Mouse (Mus musculus) adrenal gland, postnatal 25 days (tissue): ENCODE data around the gene Clstn1. TPM values are rescaled to one million over a fixed set of nuclear protein-coding genes. Genes with fewer than 3 reads are reported as not detected.
"Not testable (repeated sequence)": the region's sequence is repeated elsewhere in the genome, so short reads cannot be mapped to it uniquely, and the experiment has no call there.

Experiments used
- DNase-seq: peaks from one replicate; pipeline ENCODE4 v3.0.0; 2021; ENCODE audit warnings: mixed read lengths
- total RNA-seq: library from RNA; stranded (reverse); gene quantifications from 2 replicates; pipeline ENCODE4 v1.2.3, GENCODE M21; 2021

Gene Clstn1
- total RNA-seq, 1 experiment from 2014 or later = 83.9 TPM

DNA sequence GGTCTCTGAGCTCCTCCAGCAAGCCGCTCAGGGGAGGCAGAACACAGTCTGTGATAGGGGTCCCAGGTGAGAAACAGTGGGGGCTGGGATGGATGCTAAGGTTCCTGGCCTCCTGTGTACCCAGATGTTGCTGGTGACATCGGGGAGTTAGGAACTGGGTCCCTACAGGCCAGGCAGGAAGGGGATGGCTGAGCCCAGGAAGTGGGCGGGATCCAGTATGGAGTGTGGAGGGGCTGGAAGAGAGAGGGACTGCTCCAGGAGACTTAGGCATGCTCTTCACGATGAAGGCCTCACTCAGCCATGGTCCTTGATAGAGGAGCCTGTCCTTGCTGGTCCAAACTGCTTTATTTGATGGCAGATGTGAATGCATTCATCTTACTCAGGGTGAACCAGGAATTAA lies 13.9 kb downstream of the Clstn1 start:
- DNase-seq = no peak

DNA sequence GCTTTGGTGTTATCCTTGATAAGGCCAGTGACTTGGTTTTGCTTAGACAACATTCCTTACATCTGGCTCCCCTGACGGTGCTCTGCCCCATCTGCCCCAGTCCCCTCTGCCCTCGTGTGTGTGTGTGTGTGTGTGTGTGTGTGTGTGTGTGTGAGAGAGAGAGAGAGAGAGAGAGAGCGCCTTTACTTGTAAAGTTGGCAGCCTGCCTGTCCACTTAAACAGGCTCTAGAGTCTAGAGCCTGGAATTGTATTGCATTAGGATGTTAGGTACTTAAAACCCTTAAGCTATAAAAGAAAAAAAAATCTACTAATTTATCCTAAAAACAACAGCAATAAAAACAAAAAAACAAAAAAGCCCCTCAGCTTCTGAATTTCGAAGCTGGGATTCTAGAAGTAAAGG lies 15.2 kb downstream of the Clstn1 start:
- no peak for DNase-seq

DNA sequence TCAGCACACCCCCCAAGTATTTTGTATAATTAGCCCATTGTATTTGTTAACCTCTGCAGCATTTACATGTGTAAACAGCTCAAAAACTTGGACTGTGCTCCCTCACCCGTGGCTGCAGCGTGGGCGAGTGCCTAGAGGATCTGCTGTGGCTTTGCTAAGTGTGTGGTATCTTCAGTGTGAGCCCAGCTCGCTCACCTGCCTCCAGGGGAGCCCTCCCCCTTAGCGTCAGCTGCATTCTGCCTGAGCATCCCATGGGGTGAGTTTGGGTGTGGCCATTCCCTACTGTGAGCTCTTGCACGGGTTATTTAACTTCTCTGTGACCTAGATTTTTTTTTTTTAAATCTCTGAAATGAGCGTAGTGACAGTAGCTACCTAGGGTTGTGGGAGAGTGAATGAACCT lies 16.0 kb downstream of the Clstn1 start:
- DNase-seq = no peak

DNA sequence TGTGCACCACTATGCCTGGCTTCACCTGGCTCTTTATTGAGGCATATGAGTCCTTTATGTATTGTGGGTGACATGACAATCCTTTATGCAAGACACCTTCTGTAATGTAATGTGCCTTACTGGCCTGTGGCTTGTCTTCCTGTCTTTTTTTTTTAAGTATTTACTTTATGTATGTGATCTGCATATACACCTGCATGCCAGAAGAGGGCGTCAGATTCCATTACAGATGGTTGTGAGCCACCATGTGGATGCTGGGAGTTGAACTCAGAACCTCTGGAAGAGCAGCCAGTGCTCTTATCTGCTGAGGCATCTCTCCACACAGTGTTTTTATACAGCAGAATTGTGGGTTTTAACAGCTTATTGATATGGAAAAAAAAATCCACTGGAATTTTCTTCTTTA lies 17.6 kb downstream of the Clstn1 start:
- no peak for DNase-seq

DNA sequence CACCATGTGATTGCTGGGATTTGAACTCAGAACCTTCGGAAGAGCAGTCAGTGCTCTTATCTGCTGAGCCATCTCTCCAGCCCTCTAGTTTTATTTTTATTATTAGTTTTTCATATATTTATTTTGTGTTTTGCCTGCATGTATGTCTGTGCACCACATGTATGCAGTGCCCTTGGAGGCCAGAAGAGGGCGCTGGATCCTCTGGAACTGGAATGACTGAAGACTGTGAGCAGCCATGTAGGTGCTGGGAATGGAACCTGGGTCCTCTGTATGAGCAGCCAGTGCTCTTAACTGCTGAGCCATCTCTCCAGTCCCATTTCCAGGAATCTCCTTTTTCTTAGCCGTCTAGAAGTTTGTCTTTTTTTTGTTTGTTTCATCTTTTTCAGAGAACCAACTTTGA lies 18.2 kb downstream of the Clstn1 start:
- DNase-seq = no peak

DNA sequence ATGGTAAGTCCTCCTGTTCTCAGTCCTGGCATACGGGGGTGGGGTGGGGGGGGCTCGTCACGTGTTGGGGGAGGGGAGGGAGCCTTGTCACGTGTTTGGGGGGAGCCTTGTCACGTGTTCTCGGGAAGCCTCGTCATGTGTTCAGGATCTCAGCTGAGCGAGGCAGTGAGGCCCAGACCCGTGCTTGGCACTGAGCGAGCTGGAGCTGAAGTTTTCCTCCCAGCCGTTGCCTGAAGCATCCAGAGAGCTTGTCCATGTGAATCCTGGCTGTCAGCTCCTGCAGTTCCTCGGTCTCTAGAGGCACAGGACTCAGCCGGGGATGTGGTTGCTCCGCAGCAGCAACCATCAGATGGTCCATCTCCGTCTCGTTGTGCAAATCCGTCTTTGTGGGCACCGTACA lies 19.8 kb downstream of the Clstn1 start:
- DNase-seq = no peak

DNA sequence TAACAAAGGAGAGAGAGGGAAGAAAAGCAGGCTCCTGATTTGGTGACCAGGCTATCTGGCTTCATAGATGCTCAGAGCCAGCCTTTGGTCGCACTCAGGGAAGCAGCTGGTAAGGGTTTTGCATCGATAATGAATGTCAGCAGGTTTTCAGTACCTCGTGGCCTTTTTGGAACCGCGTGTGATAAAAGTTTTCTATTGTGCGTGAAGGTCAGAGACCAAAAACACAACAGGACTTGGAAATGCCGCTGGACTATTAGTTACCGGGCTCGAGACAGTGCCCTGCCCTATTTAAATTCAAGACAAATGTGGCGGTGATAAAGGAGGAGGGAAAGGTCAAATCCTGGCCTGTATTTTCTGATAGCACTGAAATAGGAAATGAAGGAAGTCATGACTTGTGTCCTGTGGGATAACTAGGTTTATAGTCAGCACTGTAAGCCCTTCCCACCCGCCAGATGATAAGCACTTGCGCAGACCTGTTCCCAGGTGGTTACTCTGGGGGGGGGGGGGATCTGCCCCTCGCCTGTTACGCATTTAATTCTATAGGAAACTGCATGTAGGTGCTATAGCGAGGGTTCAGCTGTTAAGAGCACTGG lies 20.6 kb downstream of the Clstn1 start:
- DNase-seq = no peak

DNA sequence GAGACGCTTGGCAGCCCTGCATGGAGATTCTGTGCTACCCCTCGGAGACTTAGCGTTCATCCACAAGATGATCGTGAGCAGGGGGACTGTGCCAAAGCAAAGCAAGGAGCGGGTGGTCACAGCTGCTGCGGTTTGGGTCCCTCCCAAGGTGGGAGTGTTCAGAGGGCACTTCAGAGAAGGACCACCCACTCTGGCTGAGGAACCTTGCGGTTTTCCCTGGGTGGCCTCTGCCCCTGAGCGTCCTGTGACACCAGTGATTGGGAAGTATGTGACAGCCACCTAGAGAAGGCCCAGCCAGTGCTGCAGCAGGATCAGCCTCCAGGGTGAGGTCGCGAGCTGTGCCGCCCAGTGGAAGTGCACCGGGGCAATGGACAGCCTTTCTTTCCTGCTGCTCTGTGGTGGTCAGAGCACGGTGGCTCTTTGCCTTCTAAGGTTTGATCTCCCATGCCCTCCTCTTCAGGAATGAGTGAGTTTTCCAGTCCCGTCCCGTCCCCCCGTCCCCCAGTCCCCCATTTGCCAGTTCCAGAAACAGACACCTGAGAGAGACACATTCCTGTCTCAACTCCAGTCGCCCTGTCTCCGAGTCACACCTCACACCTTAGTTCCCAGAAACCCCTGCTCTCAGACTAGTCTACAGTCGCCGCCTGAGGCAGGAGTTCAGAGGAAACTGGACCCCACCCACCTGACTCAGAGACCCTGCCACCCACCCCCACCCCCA lies 21.5 kb downstream of the Clstn1 start:
- DNase-seq = no peak

DNA sequence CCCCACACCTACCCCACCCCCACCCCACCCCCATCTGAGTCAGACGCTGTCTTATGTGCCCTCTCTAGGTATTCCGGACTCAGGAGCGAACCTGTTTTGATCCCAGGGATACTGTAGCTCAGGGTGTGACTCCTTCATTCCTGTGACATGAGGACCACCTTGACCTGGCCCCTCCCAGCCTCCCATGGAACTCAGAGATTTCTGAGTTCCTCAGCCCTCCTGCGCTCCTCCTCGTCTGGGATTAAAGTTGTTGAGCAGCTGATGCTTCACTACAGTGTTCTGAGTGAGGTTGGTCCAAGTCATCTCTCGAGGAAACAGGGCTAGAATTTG lies 22.0 kb downstream of the Clstn1 start:
- no peak for DNase-seq

DNA sequence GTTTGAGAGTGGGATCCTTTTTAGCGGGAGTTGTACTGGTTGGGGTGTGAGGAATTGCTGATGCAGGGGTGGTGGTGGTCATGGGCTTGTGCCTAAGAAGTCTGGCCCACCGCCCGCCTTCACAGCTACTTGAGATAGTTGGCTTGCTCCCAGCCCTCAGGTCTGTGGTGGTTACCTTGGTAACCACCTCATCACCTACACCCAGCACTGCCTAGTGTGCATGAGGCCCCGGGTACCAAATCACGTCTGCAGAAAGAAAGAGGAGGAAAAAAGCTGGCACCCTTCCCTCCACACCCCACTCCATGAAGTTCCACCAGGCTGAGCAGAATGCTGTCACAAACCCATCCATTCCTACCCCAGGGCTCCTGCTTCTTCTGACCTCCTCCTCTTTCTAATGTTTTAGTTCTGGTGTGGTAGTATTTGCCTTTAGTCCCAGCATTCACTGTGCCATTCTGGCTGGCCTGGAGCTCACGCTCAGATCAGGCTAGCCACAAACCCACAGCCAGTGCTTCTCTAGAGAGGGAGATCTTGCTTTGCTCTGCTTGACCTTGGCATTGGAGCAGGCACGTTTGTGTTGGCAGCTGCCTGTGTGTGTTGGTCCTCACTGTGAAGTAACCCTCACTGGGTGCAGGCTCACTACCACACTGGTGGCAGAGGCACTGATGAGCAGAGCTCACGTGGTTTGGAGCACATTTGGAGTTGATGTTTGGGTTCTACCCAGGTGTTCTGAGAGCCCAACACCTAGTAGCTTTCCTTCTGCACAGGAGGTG lies 23.2 kb downstream of the Clstn1 start:
- DNase-seq = peak; percentile 24

DNA sequence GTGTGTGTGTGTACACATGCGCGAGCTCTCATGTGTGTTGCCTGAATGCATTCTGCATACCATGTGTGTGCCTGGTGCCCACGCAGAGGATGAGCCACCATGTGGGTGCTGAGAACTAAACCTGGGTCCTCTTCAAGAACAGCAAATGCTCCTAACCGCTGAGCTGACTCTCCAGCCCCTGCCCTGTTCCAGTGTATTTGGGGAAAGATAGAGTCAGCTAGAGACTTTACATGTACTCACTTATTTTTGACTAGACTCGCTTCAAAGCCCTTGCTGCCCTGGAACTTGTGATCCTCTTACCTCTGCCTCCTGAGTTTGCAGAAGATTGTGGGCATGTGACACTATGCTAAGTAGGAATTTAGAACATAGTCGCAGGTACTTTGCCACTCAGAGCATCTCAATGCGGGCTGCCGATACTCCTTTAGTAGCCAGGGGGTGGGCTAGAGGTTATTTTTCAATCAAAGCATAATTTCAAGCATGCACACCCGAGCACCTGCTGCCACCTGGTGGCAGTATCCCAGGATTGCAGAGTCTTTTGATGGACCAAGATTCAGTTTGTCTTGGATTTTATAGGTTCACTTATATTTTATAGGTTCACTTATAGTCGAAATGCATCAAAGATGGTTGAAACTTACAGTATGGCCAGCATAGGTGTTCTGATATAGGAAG lies 25.2 kb downstream of the Clstn1 start:
- peak; percentile 42 for DNase-seq

DNA sequence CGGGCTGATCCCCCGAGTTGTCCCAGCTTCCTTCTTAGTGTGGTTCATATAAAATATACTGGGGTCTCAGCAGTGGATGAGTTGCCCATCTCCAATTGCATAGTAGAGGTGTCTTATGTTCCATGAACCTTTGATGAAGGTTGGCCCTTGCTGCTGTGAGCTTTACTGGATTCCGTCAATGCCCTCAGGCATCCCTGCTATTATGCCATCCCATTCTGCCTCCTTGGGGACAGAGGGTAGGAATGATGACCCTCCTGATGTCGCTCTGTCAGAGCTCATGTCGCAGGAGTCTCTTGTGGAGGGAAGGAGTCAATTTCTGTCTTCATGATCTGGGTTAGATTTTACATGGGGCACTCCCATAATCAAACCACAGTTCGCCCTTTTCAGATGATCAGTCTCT lies 27.2 kb downstream of the Clstn1 start:
- not testable (repeated sequence) for DNase-seq

DNA sequence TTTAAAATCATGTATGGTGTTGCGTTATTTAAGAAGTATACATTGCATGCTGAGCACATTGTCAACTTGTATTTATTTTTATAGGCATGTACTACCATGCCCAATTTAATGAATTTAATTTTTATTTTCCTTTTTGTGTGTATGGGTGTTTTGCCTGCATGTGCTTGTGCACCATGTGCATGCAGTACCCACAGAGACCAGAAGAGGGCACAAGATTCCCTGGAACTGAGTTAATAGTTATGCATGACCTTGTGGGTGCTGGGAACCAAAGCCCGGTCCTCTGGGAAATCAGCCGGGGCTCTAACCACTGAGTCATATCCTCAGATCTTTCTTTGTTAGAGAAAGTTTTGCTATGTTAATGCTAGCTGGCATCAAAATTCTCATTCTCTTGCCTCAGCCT lies 28.6 kb downstream of the Clstn1 start:
- no peak for DNase-seq

DNA sequence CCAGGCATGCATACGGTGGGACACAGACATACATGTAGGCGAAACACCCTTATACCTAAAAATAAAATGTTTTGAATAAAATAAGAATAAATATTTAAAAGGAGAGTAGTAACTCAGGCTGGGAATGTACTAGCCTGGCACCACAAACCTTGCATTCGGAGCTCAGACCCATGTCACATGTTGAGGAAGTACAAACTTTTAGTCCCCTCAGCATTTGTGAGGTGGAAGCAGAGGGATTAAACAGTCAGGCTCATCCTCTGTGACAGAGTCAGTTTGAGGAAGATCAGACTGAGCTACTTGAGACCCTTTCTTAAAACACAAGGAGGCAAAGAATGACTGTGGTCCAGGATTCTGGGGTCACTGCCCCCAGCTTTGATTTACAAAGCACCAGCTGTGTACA lies 30.7 kb downstream of the Clstn1 start:
- not testable (repeated sequence) for DNase-seq

DNA sequence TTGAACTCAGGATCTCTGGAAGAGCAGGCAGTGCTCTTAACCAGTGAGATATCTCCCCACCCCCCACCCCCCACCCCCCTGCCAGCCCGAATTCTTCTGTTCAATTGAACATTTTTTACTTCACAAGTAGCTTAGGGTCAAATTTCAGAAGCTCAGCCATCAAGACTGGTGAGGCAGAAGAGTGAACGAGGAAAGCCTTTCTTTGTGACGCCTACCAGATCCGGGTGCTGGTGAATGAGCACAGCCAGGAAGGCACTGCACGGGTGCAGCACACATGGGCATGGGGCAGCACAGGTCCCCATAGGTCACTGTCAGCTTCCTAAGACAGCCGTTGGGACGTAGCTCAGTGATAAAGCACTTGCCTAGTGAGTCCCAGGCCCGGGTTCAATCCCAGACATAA lies 33.7 kb downstream of the Clstn1 start:
- no peak for DNase-seq

DNA sequence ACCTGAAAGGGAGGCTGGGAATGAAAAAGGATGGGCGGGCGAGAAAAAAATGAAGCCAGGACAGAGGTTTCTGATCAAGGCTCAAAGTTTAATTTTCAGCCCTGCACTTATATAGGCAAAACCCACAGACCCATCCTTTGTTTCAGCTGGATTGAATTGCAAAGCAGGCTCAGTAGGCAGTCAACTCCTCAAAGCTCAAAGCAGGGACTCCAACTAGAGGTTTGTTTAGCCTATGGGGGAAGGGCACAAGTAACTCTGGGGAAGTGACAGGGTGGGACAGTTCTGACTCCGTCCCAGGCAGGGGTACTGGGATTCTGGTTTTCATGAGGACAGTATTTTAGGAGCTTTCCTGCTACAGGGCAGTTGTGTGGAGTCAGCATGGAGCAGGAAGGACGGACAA lies 35.0 kb downstream of the Clstn1 start:
- no peak for DNase-seq

DNA sequence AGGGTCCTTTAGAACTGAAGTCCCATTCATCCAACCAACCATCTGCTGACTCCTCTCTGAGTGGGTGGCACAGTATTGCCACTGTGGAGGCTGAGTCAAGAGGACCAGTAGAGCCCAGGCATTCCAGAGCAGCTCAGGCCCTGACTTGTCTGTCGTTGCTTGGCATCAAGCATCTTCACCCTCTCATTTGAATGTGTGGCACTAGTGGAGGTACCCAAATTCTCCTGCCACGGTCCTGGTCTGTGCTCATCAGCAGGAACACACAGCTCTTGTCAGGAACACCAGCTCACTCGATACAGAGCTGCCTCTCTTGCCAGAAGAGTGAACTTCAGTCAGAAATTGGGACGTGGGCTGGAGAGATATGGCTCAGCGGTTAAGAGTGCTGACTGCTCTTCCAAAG lies 37.4 kb downstream of the Clstn1 start:
- no peak for DNase-seq

DNA sequence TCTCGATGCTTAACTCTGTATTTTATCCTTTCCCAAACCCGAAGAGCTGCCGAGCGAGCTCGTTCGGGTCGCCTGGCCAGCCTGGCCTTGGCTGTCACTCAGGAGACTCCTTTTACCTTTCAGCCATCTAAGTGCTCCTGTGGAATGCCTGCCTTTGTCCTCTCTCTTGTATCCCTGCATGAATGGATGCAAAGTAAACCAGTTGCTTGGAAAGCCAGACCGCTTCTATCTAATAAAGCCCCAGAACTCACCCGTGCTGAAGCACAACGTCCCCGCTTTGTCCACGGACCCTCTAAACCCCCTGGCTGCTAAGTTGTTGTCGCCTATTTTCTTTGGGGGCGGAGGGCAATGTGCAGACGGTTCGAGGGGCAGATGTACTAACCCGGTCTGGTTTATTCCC lies 40.5 kb downstream of the Clstn1 start:
- DNase-seq = no peak

DNA sequence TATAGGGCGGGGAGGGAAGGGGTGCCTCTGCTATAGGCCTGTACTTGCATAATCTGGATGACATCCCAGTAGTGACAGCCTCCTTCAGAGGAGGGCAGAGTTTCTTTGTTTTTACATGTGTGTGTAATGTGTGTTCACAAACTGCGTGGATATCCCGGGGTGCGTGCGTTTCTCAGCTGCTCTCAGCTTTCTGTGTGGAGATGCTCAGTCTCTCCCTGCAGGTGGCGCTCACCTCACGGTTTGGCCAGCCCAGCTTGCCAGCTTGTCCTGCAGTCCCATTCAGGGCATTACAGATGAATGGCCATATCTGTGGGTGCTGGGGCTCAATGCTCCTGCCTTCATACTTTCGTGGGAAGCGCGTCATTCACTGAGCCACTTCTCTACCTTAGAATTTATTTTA lies 42.1 kb downstream of the Clstn1 start:
- DNase-seq = peak; percentile 50

DNA sequence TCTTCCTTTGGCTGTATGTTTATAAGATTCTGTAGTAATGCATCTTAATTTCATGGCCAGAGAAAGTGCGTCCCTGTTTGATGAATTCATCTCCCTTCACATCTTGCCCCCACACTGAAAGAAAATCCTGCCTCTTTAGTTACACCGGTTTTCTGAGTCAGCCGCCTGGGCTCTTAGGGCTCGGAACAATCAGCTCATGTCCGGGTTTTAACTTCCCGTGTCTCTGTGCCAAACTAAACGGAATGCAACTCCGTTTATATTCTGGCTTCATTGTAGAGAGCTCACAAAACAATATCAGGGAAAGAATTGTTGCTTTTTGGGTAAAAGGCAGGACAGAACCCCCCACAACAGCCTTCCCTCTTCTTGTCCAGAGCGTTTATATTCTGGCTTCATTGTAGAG lies 42.5 kb downstream of the Clstn1 start:
- no peak for DNase-seq

DNA sequence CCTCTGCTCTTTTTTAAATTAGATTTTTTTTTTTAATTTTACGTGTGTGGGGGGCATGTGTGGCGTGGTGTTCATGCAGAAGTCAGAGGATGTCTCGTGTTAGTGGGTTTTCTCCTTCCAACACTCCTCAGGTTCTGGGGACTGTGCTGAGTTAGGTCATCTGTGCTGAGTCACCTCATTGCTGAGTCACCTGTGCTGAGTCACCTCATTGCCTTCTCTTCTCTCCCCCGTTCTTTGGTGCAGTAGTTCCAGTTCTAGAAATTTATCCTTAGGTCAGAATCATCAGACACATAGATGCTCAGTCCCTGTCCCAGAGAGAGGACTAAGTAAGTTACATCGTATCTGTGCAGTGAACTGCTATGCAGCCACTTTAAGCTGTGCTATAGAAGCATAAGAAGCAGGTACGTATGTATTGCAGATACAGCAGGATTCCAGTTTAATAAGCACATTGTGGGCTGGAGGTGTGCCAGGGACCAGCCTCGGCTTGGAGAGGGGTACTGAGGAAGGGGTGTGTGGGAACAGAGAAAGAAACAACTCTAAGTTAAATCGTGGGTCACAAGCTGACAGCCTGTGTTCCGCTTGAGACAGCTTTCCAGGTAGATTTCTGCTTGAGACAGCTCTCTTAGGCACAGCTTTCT lies 46.5 kb downstream of the Clstn1 start:
- DNase-seq = peak; percentile 66

DNA sequence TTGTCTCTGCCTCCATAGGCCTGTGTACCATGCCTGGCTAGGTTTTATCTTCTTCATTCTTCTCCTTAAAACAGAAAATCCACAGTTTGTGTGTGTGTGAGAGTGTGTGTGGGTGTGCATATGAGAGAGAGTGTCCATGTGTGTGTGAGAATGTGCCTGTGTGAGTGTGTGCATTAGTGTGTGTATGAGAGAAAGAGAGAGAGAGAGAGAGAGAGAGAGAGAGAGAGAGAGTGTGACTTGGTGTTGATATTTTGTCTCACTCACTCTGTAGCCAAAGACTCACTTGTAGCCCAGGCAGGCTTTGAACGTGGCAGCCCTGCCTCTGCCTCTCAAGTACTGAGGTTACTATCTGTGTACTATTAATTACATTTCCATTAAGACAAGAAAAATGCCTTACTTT lies 47.9 kb downstream of the Clstn1 start:
- no peak for DNase-seq

DNA sequence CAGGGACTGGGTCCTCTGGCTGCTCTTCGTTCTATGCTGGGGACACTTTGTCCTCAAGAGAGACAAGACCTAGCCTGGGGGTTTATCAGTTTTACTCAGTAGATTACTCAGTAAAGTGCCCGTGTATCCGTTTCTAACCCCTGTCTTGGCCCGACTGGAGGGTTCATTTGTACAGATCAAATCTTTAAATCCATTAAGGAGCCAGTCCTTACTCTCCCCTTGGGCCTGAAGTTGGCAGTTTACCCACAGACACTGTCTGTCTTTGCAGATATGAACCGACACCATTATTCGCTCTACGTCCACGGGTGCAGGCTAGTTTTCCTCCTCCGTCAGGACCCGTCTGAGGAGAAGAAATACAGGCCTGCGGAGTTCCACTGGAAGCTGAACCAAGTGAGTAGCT lies 48.7 kb downstream of the Clstn1 start:
- no peak for DNase-seq
